Mouse (Mus musculus) adrenal gland, adult 8-10 months (tissue): Measurements from ENCODE around the gene Rapgef3. TPM values are rescaled to one million over a fixed set of nuclear protein-coding genes. Genes with fewer than 3 reads are reported as not detected.
A peak's percentile ranks its signal among the peaks of the same experiment; 100 is the strongest.

Experiments
- DNase-seq: peaks from one replicate; pipeline ENCODE4 v3.0.0; 2022
- total RNA-seq, 4 experiments: library from RNA; stranded (reverse); gene quantifications; 2 replicates each; pipeline ENCODE4 v1.2.4; 2022

The Rapgef3 gene
- total RNA-seq, 4 experiments from 2014 or later: 12.2 to 39.5 (median 25.7) TPM

- DNase-seq: peak; percentile 69
These were observed 5.3 kb upstream of the Rapgef3 start for GRCm38 (mm10) chr15:97773108-97773507.

- no peak for DNase-seq
These were observed 2.5 kb upstream of the Rapgef3 start for GRCm38 (mm10) chr15:97770280-97770679.

- DNase-seq: no peak
These were observed 420 bp upstream of the Rapgef3 start for GRCm38 (mm10) chr15:97768192-97768591.

- DNase-seq: no peak
These were observed 1.0 kb downstream of the Rapgef3 start for GRCm38 (mm10) chr15:97766594-97767279.

GRCm38 (mm10) chr15:97766194-97766593 lies 1.6 kb downstream of the Rapgef3 start:
- DNase-seq: no peak

GRCm38 (mm10) chr15:97765090-97765794 lies 2.5 kb downstream of the Rapgef3 start:
- no peak for DNase-seq

GRCm38 (mm10) chr15:97764532-97764931 lies 3.2 kb downstream of the Rapgef3 start:
- no peak for DNase-seq

GRCm38 (mm10) chr15:97763256-97764049 lies 4.3 kb downstream of the Rapgef3 start:
- no peak for DNase-seq

- peak; percentile 43 for DNase-seq
These were observed 5.0 kb downstream of the Rapgef3 start for GRCm38 (mm10) chr15:97762733-97763132.

- DNase-seq: no peak
These were observed 6.3 kb downstream of the Rapgef3 start for GRCm38 (mm10) chr15:97761438-97761837.

- no peak for DNase-seq
These were observed 6.8 kb downstream of the Rapgef3 start for GRCm38 (mm10) chr15:97760952-97761351.

- DNase-seq: no peak
These were observed 7.8 kb downstream of the Rapgef3 start for GRCm38 (mm10) chr15:97760006-97760405.

GRCm38 (mm10) chr15:97755361-97755760 lies 12.4 kb downstream of the Rapgef3 start:
- no peak for DNase-seq

- no peak for DNase-seq
These were observed 13.3 kb downstream of the Rapgef3 start for GRCm38 (mm10) chr15:97754476-97754875.

- DNase-seq: no peak
These were observed 15.3 kb downstream of the Rapgef3 start for GRCm38 (mm10) chr15:97752491-97752890.

GRCm38 (mm10) chr15:97751676-97752075 lies 16.1 kb downstream of the Rapgef3 start:
- DNase-seq: no peak

- DNase-seq: peak; percentile 64
These were observed 17.1 kb downstream of the Rapgef3 start for GRCm38 (mm10) chr15:97750697-97751096.

GRCm38 (mm10) chr15:97749841-97750240 lies 17.9 kb downstream of the Rapgef3 start:
- DNase-seq: no peak

GRCm38 (mm10) chr15:97749397-97749796 lies 18.4 kb downstream of the Rapgef3 start:
- DNase-seq: no peak

GRCm38 (mm10) chr15:97748964-97749363 lies 18.8 kb downstream of the Rapgef3 start:
- DNase-seq: no peak

GRCm38 (mm10) chr15:97748309-97748708 lies 19.5 kb downstream of the Rapgef3 start:
- no peak for DNase-seq

- DNase-seq: no peak
These were observed 20.3 kb downstream of the Rapgef3 start for GRCm38 (mm10) chr15:97747486-97747885.

GRCm38 (mm10) chr15:97746748-97747147 lies 21.0 kb downstream of the Rapgef3 start:
- DNase-seq: no peak
